Mouse (Mus musculus): ENCODE data around the gene Wee1. TPM values are rescaled to one million over a fixed set of nuclear protein-coding genes. Genes with fewer than 3 reads are reported as not detected.

Gene Wee1
- polyA plus RNA-seq (2016; fragmentation: Nextera tagmentation; extraction: Ambion mirVana) = 24.0 and 28.2 TPM in 2 replicates

GRCm38 (mm10) chr7:110121516-110122288, at the start of gene Wee1:
Gene Wee1, plus strand, starts transcription at chr7:110122046.
- Histone ChIP-seq H3K4me1 (replicated peaks) (peaks cover 30% of the 10 kb centered on the region), H3K36me3 (peaks cover 12% of the 10 kb centered on the region), H3K9me3 (no peaks in the 10 kb centered on the region), H3K4me3 (peak within 1 kb of the TSS; percentile 99), H3K27me3 (ENCODE audit: insufficient read depth, poor library complexity, severe bottlenecking) (no peaks in the 10 kb centered on the region), H3K27ac (peak within 1 kb of the TSS; percentile 97)
- WGBS = under 1% methylated on average over 81 of the region's 81 CpGs
- peak; percentile 99 for DNase-seq (ENCODE audit: low spot score)

- no peak overlapping the region for H3K27ac ChIP-seq
- no peak for DNase-seq (ENCODE audit: low spot score)
- no peaks in the 10 kb centered on the region for H3K9me3 ChIP-seq
- 93% methylated on average over 5 of the region's 5 CpGs for WGBS
- peaks cover 99% of the 10 kb centered on the region for H3K36me3 ChIP-seq
- 0 out of 2 replicates have a peak, but pooled peaks cover under 1% of the 10 kb centered on the region for H3K4me1 ChIP-seq (replicated peaks)
- no peaks in the 10 kb centered on the region for H3K27me3 ChIP-seq (ENCODE audit: insufficient read depth, poor library complexity, severe bottlenecking)
- H3K4me3 ChIP-seq = no peak overlapping the region
These were observed 43.7 kb upstream of the Wee1 start for GRCm38 (mm10) chr7:110078168-110078567.

- Histone ChIP-seq H3K4me3 (no peak overlapping the region), H3K9me3 (no peaks in the 10 kb centered on the region), H3K27me3 (ENCODE audit: insufficient read depth, poor library complexity, severe bottlenecking) (no peaks in the 10 kb centered on the region), H3K4me1 (replicated peaks) (0 out of 2 replicates have a peak, but pooled peaks cover 4% of the 10 kb centered on the region), H3K36me3 (peaks cover 100% of the 10 kb centered on the region), H3K27ac (no peak overlapping the region)
- peak; percentile 19 for DNase-seq (ENCODE audit: low spot score)
- 77% methylated on average over 13 of the region's 13 CpGs for WGBS
These were observed 38.3 kb upstream of the Wee1 start for GRCm38 (mm10) chr7:110083386-110084165.

GRCm38 (mm10) chr7:110085217-110085616, 36.6 kb upstream of the Wee1 start:
- H3K4me3 ChIP-seq = no peak overlapping the region
- H3K27me3 ChIP-seq (ENCODE audit: insufficient read depth, poor library complexity, severe bottlenecking) = no peaks in the 10 kb centered on the region
- no peak for DNase-seq (ENCODE audit: low spot score)
- 0 out of 2 replicates have a peak, but pooled peaks cover 4% of the 10 kb centered on the region for H3K4me1 ChIP-seq (replicated peaks)
- peaks cover 100% of the 10 kb centered on the region for H3K36me3 ChIP-seq
- no peaks in the 10 kb centered on the region for H3K9me3 ChIP-seq
- H3K27ac ChIP-seq = no peak overlapping the region

- Histone ChIP-seq H3K36me3 (peaks cover 100% of the 10 kb centered on the region), H3K4me1 (replicated peaks) (0 out of 2 replicates have a peak, but pooled peaks cover 4% of the 10 kb centered on the region), H3K9me3 (no peaks in the 10 kb centered on the region), H3K4me3 (no peak overlapping the region), H3K27ac (no peak overlapping the region), H3K27me3 (ENCODE audit: insufficient read depth, poor library complexity, severe bottlenecking) (no peaks in the 10 kb centered on the region)
- WGBS = 86% methylated on average over 4 of the region's 4 CpGs
- no peak for DNase-seq (ENCODE audit: low spot score)
These were observed 33.9 kb upstream of the Wee1 start for GRCm38 (mm10) chr7:110087914-110088313.

- Histone ChIP-seq H3K27me3 (ENCODE audit: insufficient read depth, poor library complexity, severe bottlenecking) (no peaks in the 10 kb centered on the region), H3K36me3 (peaks cover 100% of the 10 kb centered on the region), H3K9me3 (no peaks in the 10 kb centered on the region), H3K4me1 (replicated peaks) (no peaks in the 10 kb centered on the region), H3K27ac (no peak overlapping the region), H3K4me3 (no peak overlapping the region)
- DNase-seq (ENCODE audit: low spot score) = no peak
- WGBS = 73% methylated on average over 7 of the region's 7 CpGs
These were observed 30.2 kb upstream of the Wee1 start for GRCm38 (mm10) chr7:110091670-110092069.

- WGBS = 88% methylated on average over 4 of the region's 4 CpGs
- Histone ChIP-seq H3K27me3 (ENCODE audit: insufficient read depth, poor library complexity, severe bottlenecking) (no peaks in the 10 kb centered on the region), H3K27ac (no peak overlapping the region), H3K4me3 (no peak overlapping the region), H3K36me3 (peaks cover 63% of the 10 kb centered on the region), H3K9me3 (no peaks in the 10 kb centered on the region), H3K4me1 (replicated peaks) (peaks cover 6% of the 10 kb centered on the region; the same call in 1 of the 2 replicates)
- DNase-seq (ENCODE audit: low spot score) = no peak
These were observed 25.5 kb upstream of the Wee1 start for GRCm38 (mm10) chr7:110096332-110096731.

GRCm38 (mm10) chr7:110097106-110097793, 24.6 kb upstream of the Wee1 start:
- Histone ChIP-seq H3K4me1 (replicated peaks) (peaks cover 6% of the 10 kb centered on the region; the same call in 1 of the 2 replicates), H3K27me3 (ENCODE audit: insufficient read depth, poor library complexity, severe bottlenecking) (no peaks in the 10 kb centered on the region), H3K27ac (no peak overlapping the region), H3K4me3 (no peak overlapping the region), H3K36me3 (peaks cover 54% of the 10 kb centered on the region), H3K9me3 (no peaks in the 10 kb centered on the region)
- no peak for DNase-seq (ENCODE audit: low spot score)
- 65% methylated on average over 7 of the region's 7 CpGs for WGBS

GRCm38 (mm10) chr7:110100854-110101253, 21.0 kb upstream of the Wee1 start:
- 53% methylated on average over 6 of the region's 6 CpGs for WGBS
- Histone ChIP-seq H3K4me3 (no peak overlapping the region), H3K27me3 (ENCODE audit: insufficient read depth, poor library complexity, severe bottlenecking) (no peaks in the 10 kb centered on the region), H3K36me3 (peaks cover 18% of the 10 kb centered on the region), H3K9me3 (no peaks in the 10 kb centered on the region), H3K27ac (no peak overlapping the region), H3K4me1 (replicated peaks) (peaks cover 6% of the 10 kb centered on the region; the same call in 1 of the 2 replicates)
- DNase-seq (ENCODE audit: low spot score) = no peak

GRCm38 (mm10) chr7:110101266-110101665, 20.6 kb upstream of the Wee1 start:
- Histone ChIP-seq H3K27me3 (ENCODE audit: insufficient read depth, poor library complexity, severe bottlenecking) (no peaks in the 10 kb centered on the region), H3K27ac (no peak overlapping the region), H3K9me3 (no peaks in the 10 kb centered on the region), H3K4me1 (replicated peaks) (peaks cover 6% of the 10 kb centered on the region; the same call in 1 of the 2 replicates), H3K36me3 (peaks cover 14% of the 10 kb centered on the region), H3K4me3 (no peak overlapping the region)
- no peak for DNase-seq (ENCODE audit: low spot score)
- WGBS = 77% methylated on average over 5 of the region's 5 CpGs

GRCm38 (mm10) chr7:110105041-110105440, 16.8 kb upstream of the Wee1 start:
- H3K36me3 ChIP-seq = no peaks in the 10 kb centered on the region
- WGBS = 87% methylated on average over 5 of the region's 5 CpGs
- no peak overlapping the region for H3K4me3 ChIP-seq
- H3K27me3 ChIP-seq (ENCODE audit: insufficient read depth, poor library complexity, severe bottlenecking) = no peaks in the 10 kb centered on the region
- H3K9me3 ChIP-seq = no peaks in the 10 kb centered on the region
- no peak for DNase-seq (ENCODE audit: low spot score)
- peaks cover 14% of the 10 kb centered on the region for H3K4me1 ChIP-seq (replicated peaks)
- H3K27ac ChIP-seq = no peak overlapping the region

- H3K36me3 ChIP-seq = no peaks in the 10 kb centered on the region
- H3K27ac ChIP-seq = no peak overlapping the region
- H3K4me1 ChIP-seq (replicated peaks) = peaks cover 16% of the 10 kb centered on the region
- WGBS = 84% methylated on average over 3 of the region's 3 CpGs
- no peak overlapping the region for H3K4me3 ChIP-seq
- H3K27me3 ChIP-seq (ENCODE audit: insufficient read depth, poor library complexity, severe bottlenecking) = no peaks in the 10 kb centered on the region
- DNase-seq (ENCODE audit: low spot score) = no peak
- H3K9me3 ChIP-seq = no peaks in the 10 kb centered on the region
These were observed 15.2 kb upstream of the Wee1 start for GRCm38 (mm10) chr7:110106633-110107032.

Measured in hindbrain, embryonic 10.5 days (tissue).